Mouse (Mus musculus): ENCODE results near the gene Zdhhc7. TPM values are rescaled to one million over a fixed set of nuclear protein-coding genes. Genes with fewer than 3 reads are reported as not detected.

Zdhhc7 gene
- polyA plus RNA-seq (2012; ENCODE audit: insufficient read depth, insufficient read length, low replicate concordance, missing spikeins) = not detected in 2 replicates

DNA sequence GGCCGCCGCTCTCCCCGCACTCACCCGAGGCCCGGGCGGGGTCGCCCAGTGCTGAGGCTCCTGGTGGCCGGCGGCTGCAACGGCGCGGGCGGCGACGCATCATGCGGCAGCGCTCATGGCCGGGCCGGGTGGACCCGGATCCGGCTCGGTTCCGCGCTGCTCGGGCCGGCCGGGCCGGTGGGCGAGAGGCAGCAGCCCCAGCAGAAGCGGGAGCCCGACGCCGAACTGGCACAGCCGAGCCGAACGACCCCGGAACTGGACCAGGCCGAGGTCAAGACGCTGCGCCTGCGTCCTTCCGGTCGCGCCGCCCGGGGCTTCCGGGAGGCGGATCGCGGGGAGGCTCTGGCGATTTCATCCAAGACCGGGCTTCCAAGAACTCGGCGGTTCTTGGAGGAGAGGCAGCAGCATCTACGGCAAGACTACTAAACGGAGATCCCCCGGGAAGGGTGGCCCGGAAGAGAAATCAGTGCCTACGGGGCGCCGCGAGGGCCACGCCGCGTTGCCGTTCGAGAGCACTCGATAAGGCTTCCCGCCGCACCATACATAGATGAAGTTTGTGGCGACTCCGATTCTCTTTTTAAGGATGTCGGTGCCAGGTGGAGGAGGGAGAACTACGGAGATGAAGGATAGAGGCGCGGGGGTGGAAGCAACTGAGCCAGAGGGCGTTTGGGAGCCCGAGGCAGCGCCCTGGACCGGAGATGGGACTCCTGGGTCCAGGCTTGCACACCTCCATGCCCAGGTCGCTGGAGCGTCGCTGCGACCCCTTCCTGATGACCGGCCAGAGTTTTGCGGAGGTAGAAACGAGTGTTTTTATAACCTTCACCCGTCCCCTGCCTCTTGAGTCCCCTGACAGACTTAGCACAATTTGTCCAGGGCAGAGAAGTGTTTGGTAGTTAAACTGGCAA, at the start of gene Zdhhc7:
Gene Zdhhc7, minus strand, starts transcription at position 415 of the 905 bp plus-strand sequence.
- no peak for TF ChIP-seq CTCF (IDR thresholded peaks at IDR 0.05; ENCODE audit: insufficient read depth, low read depth, low read length)
- TF ChIP-seq POLR2A (IDR thresholded peaks at IDR 0.05; ENCODE audit: insufficient read depth, low read depth, low read length) = peak; percentile 34; the same call in 1 of the 2 replicates
- H3K4me3 ChIP-seq (ENCODE audit: insufficient read depth, low read depth, low read length) = peak within 1 kb of the TSS; percentile 87

DNA sequence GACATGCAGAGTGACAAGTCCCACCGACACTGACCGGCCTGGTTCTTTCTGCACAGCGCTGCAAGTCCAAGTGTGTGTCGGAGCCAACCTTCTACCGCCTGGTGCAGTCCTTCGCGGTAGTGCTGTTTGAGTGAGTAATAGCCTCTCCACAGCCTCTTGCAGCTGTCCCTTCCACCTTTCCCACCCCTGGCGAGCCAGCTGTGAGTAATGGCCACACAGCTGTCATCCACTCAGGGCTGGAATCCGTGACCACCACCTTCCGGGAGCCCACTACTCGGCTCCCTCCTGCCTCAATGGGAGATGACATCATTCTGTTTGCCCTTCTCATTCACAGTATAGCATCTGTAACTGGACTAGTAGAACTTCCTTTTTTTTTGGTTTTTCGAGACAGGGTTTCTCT, 48.7 kb upstream of the Zdhhc7 start:
- 70% methylated on average over 12 of the region's 12 CpGs for WGBS
- TF ChIP-seq POLR2A (IDR thresholded peaks at IDR 0.05; ENCODE audit: insufficient read depth, low read depth, low read length) (no peak), CTCF (IDR thresholded peaks at IDR 0.05; ENCODE audit: insufficient read depth, low read depth, low read length) (no peak)

More for the DNA sequence above, at the start of gene Zdhhc7:
- peak within 1 kb of the TSS; percentile 91 for H3K27ac ChIP-seq (ENCODE audit: insufficient read depth, low read depth, low read length)
- H3K4me1 ChIP-seq (ENCODE audit: control insufficient read depth, insufficient read depth, low read length) = peaks cover 15% of the 10 kb centered on the region
- WGBS = under 1% methylated on average over 88 of the region's 88 CpGs

DNA sequence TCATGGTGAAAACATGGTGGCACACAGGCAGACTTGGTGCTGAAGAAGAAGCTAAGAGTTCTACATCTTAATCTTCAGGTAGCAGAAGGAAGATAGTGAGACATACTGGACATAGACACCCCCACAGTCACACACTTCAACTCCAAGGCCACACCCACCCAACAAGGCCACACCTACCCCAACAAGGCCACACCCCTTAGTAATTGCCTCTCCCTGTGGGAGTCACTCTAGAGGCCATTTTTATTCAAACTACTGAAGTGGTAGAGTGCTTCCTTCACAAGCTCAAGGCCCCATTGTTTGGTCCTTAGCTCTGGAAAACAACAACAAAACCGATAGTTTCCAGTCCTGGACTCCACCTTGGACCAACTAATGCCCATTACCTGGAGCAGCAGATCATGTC, 44.8 kb upstream of the Zdhhc7 start:
- no peak overlapping the region for H3K4me3 ChIP-seq (ENCODE audit: insufficient read depth, low read depth, low read length)
- TF ChIP-seq POLR2A (IDR thresholded peaks at IDR 0.05; ENCODE audit: insufficient read depth, low read depth, low read length) = no peak
- no peak for TF ChIP-seq CTCF (IDR thresholded peaks at IDR 0.05; ENCODE audit: insufficient read depth, low read depth, low read length)
- 83% methylated on average over 1 of the region's 1 CpGs for WGBS
- no peak overlapping the region for H3K27ac ChIP-seq (ENCODE audit: insufficient read depth, low read depth, low read length)
- H3K4me1 ChIP-seq (ENCODE audit: control insufficient read depth, insufficient read depth, low read length) = peaks cover 39% of the 10 kb centered on the region

More for the DNA sequence above, 48.7 kb upstream of the Zdhhc7 start:
- H3K4me3 ChIP-seq (ENCODE audit: insufficient read depth, low read depth, low read length) = no peak overlapping the region
- H3K27ac ChIP-seq (ENCODE audit: insufficient read depth, low read depth, low read length) = no peak overlapping the region
- peaks cover 33% of the 10 kb centered on the region for H3K4me1 ChIP-seq (ENCODE audit: control insufficient read depth, insufficient read depth, low read length)

DNA sequence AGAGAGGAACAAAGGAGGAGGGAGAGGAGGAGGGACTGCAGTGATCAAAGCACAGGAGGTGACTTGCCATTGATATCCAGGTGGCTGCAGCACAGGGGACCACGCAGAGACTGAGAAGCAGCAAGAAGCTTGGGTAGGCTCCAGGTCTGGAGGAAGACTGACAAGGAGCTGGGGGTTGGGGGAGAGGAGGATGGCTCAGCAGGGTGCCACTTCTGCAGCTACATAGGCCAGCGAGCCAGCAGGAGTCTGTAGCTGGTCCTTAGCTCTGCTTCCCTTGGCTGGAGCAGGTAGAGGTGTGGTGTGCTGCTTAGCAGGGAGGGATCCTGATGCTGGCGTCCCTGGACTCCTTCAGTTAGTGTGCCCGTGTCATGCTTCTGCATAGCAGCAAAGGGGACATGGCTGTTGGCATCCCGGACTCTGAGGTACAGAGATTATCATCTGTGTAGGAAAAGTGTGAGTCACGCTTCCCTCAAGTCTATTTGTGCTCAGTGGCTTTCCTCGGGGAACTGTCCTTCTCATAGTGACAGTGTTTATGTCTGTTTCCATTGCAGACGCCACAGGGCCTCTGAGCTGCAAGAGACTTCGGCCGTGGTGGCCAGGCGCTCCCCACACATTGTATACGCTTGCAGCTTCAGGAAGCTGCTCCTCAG, 43.5 kb upstream of the Zdhhc7 start:
- H3K4me1 ChIP-seq (ENCODE audit: control insufficient read depth, insufficient read depth, low read length) = peaks cover 43% of the 10 kb centered on the region
- no peak overlapping the region for H3K4me3 ChIP-seq (ENCODE audit: insufficient read depth, low read depth, low read length)
- peak overlapping the region; percentile 99 for H3K27ac ChIP-seq (ENCODE audit: insufficient read depth, low read depth, low read length)
- TF ChIP-seq POLR2A (IDR thresholded peaks at IDR 0.05; ENCODE audit: insufficient read depth, low read depth, low read length) (no peak), CTCF (IDR thresholded peaks at IDR 0.05; ENCODE audit: insufficient read depth, low read depth, low read length) (no peak)
- 34% methylated on average over 12 of the region's 12 CpGs for WGBS

DNA sequence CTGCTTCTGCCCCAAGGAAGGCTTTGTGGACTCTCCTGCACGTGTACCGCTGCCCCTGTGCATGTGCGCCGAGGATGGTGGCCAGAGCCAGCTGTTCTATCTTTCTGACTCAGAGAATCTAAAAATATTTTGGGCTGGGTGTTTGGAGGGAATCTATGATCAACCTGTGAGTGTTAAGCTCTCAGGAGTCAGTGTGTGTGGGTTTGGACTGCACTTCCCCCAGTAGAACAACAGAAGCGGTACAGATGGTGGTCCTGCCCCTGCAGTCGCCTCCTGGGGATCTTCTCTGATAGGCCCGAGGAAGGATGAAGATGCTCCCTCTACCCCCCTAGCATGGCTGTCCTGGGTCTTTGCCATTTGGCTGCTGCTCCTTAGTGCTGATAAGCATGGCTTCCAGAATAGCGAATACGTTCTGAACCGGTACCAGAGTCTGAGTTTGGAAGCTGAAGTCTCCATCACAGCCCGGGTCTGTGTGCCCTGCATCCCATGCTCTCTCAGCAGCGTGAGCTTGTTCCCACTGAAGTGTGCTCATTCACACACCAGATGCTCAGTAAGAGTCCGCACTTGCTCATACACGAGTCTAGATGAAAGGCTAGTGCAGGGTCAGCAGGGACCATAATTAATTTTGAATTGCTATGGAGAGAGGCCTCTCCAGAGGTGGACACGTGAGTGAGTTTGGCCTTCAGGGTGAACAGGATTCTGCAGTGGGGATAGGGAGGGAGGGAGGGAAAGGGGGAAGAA, 42.8 kb upstream of the Zdhhc7 start:
- Histone ChIP-seq H3K4me3 (ENCODE audit: insufficient read depth, low read depth, low read length) (no peak overlapping the region), H3K4me1 (ENCODE audit: control insufficient read depth, insufficient read depth, low read length) (peaks cover 48% of the 10 kb centered on the region), H3K27ac (ENCODE audit: insufficient read depth, low read depth, low read length) (peak overlapping the region; percentile 99)
- TF ChIP-seq CTCF (IDR thresholded peaks at IDR 0.05; ENCODE audit: insufficient read depth, low read depth, low read length) (no peak), POLR2A (IDR thresholded peaks at IDR 0.05; ENCODE audit: insufficient read depth, low read depth, low read length) (no peak)
- WGBS = 19% methylated on average over 15 of the region's 15 CpGs

DNA sequence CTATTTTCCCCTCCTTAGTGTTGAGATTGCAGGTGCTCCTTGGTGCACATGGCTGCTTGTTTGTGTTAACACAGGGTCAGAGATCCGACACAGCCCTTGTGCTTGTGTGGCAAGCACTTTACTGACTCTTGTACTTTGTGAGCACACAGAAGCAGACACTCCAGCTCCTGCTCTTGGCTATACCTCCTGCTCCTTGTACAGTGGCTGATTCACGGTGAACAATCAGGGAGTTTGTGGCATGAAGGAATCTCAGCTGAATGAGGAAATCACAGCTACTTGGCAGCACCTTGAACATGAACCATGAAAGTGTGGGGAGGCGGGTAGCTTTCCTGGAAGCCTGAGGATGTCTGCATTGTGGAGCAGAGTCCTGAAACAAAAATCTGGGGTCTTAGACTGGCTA, 39.5 kb upstream of the Zdhhc7 start:
- 43% methylated on average over 3 of the region's 3 CpGs for WGBS
- peaks cover 63% of the 10 kb centered on the region for H3K4me1 ChIP-seq (ENCODE audit: control insufficient read depth, insufficient read depth, low read length)
- no peak overlapping the region for H3K4me3 ChIP-seq (ENCODE audit: insufficient read depth, low read depth, low read length)
- TF ChIP-seq POLR2A (IDR thresholded peaks at IDR 0.05; ENCODE audit: insufficient read depth, low read depth, low read length) (no peak), CTCF (IDR thresholded peaks at IDR 0.05; ENCODE audit: insufficient read depth, low read depth, low read length) (no peak)
- peak overlapping the region; percentile 71 for H3K27ac ChIP-seq (ENCODE audit: insufficient read depth, low read depth, low read length)

DNA sequence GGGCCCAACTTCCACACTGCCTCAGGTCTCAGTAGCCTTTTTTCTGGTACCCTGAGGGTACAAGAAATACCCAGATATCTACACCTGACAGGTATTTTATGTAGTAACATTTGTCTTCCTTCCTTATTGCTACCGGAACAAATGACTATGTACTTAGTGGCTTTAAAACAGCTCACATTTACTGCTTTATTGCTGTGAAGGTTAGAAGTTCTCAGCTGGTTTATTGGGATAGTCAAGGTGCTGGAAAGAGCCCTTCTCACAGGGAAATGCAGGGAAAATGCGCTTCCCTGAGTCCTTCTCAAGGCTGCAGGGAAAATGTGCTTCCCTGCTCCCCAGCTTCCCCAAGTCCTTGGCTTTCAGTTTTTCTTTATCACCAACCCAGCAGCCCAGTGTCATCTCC, 37.7 kb upstream of the Zdhhc7 start:
- TF ChIP-seq CTCF (IDR thresholded peaks at IDR 0.05; ENCODE audit: insufficient read depth, low read depth, low read length) = no peak
- no peak for TF ChIP-seq POLR2A (IDR thresholded peaks at IDR 0.05; ENCODE audit: insufficient read depth, low read depth, low read length)
- Histone ChIP-seq H3K27ac (ENCODE audit: insufficient read depth, low read depth, low read length) (0 out of 2 replicates have a peak overlapping the region, but pooled peaks have one; percentile 1), H3K4me1 (ENCODE audit: control insufficient read depth, insufficient read depth, low read length) (peaks cover 52% of the 10 kb centered on the region), H3K4me3 (ENCODE audit: insufficient read depth, low read depth, low read length) (no peak overlapping the region)
- 96% methylated on average over 2 of the region's 2 CpGs for WGBS

DNA sequence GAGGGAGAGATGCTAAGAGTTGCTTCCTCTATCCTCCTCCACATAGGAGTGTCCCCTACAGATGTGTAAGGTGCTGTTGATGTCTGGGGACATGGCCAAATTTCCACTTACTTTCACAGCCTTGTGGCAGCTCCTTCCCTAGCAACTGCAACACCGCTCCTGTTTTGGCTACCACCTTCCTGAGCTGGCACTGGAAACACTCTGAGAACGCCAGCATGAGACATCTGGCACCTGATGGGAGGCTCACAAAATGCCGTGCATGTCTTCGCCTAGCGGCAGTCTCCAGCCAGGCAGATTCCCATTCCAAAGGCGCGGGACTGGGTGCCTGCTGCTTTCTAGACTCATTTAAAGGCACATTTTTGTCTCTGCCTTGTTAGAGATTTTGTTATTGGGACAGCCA, 35.3 kb upstream of the Zdhhc7 start:
- H3K4me3 ChIP-seq (ENCODE audit: insufficient read depth, low read depth, low read length) = no peak overlapping the region
- peaks cover 53% of the 10 kb centered on the region for H3K4me1 ChIP-seq (ENCODE audit: control insufficient read depth, insufficient read depth, low read length)
- 25% methylated on average over 7 of the region's 7 CpGs for WGBS
- TF ChIP-seq POLR2A (IDR thresholded peaks at IDR 0.05; ENCODE audit: insufficient read depth, low read depth, low read length) (no peak), CTCF (IDR thresholded peaks at IDR 0.05; ENCODE audit: insufficient read depth, low read depth, low read length) (no peak)
- peak overlapping the region; percentile 47 for H3K27ac ChIP-seq (ENCODE audit: insufficient read depth, low read depth, low read length)

Measured in olfactory bulb, adult 2 months (tissue).